Mouse (Mus musculus) myocyte (in vitro differentiated cells): ENCODE results near the gene Dbh. TPM values are rescaled to one million over a fixed set of nuclear protein-coding genes. Genes with fewer than 3 reads are reported as not detected.

ENCODE experiments used
- H3K27me3 ChIP-seq: one replicate; pipeline ENCODE4 v1.6.1; 2011; ENCODE audit not compliant: control insufficient read depth, insufficient read depth, insufficient read length
- H3K36me3 ChIP-seq: one replicate; pipeline ENCODE4 v1.6.1; 2011; ENCODE audit not compliant: control insufficient read depth, insufficient read depth
- H3K4me2 ChIP-seq: one replicate; pipeline ENCODE4 v1.6.1; 2011; ENCODE audit warnings: low read depth, control low read depth
- H3K4me3 ChIP-seq: one replicate; pipeline ENCODE4 v1.5.1; 2011; ENCODE audit warnings: mild to moderate bottlenecking, control low read depth, moderate library complexity
- H3K79me2 ChIP-seq: one replicate; pipeline ENCODE4 v1.6.1; 2011; ENCODE audit not compliant: control insufficient read depth, insufficient read depth
- H3ac ChIP-seq: one replicate; pipeline ENCODE4 v1.6.1; 2011; ENCODE audit not compliant: control insufficient read depth, insufficient read length
- CEBPB ChIP-seq: IDR thresholded peaks from 2 replicates; pipeline ENCODE4 v1.6.1; 2011; ENCODE audit warnings: mild to moderate bottlenecking, moderate library complexity; ENCODE audit not compliant: poor library complexity, insufficient read depth, severe bottlenecking
- E2F4 ChIP-seq: IDR thresholded peaks from one replicate; pipeline ENCODE4 v1.6.1; 2011; ENCODE audit warnings: mild to moderate bottlenecking, control low read depth, moderate library complexity; ENCODE audit not compliant: insufficient read depth
- MAX ChIP-seq: IDR thresholded peaks from one replicate; pipeline ENCODE4 v1.6.1; 2011; ENCODE audit warnings: low read depth, mild to moderate bottlenecking, control low read depth
- MYOD1 ChIP-seq, 3 experiments: IDR thresholded peaks; one replicate each; pipeline ENCODE4 v1.6.1; 2011; ENCODE audit warnings: control low read depth in 2 of 3, low read depth in 2 of 3, mild to moderate bottlenecking in 2 of 3, moderate library complexity in 1 of 3; ENCODE audit not compliant: insufficient read length in 2 of 3, control insufficient read depth in 1 of 3
- MYOG ChIP-seq, 3 experiments: IDR thresholded peaks; one replicate each; pipeline ENCODE4 v1.6.1; 2011; ENCODE audit warnings: control low read depth in 2 of 3, low read depth in 2 of 3, mild to moderate bottlenecking in 2 of 3; ENCODE audit not compliant: insufficient read length in 2 of 3, control insufficient read depth in 1 of 3, insufficient read depth in 1 of 3
- POLR2A ChIP-seq: IDR thresholded peaks from one replicate; pipeline ENCODE4 v1.6.1; 2011; ENCODE audit warnings: low read depth, mild to moderate bottlenecking, control low read depth, moderate library complexity; ENCODE audit not compliant: insufficient read length
- POLR2AphosphoS2 ChIP-seq: IDR thresholded peaks from one replicate; pipeline ENCODE4 v1.6.1; 2011; ENCODE audit warnings: low read depth, control low read depth; ENCODE audit not compliant: insufficient read length
- REST ChIP-seq: IDR thresholded peaks from one replicate; pipeline ENCODE4 v1.6.1; 2011; ENCODE audit warnings: mild to moderate bottlenecking, control low read depth, moderate library complexity; ENCODE audit not compliant: insufficient read depth, insufficient read length
- SRF ChIP-seq: IDR thresholded peaks from one replicate; pipeline ENCODE4 v1.6.1; 2011; ENCODE audit warnings: low read depth; ENCODE audit not compliant: control insufficient read depth, insufficient read length
- TCF12 ChIP-seq: IDR thresholded peaks from one replicate; pipeline ENCODE4 v1.6.1; 2011; ENCODE audit warnings: mild to moderate bottlenecking, control low read depth; ENCODE audit not compliant: poor library complexity, insufficient read depth, severe bottlenecking
- TCF3 ChIP-seq: IDR thresholded peaks from one replicate; pipeline ENCODE4 v1.6.1; 2011; ENCODE audit warnings: low read depth, control low read depth; ENCODE audit not compliant: insufficient read length
- USF1 ChIP-seq: IDR thresholded peaks from one replicate; pipeline ENCODE4 v1.6.1; 2011; ENCODE audit warnings: low read depth, mild to moderate bottlenecking, control low read depth, moderate library complexity
- polyA plus RNA-seq: library from polyadenylated mRNA; unstranded; fragments of >200 nt; fragmentation: generic; extraction: Trizol; gene quantifications from one replicate; pipeline ENCODE4 v1.2.1, GENCODE M21; 2012; ENCODE audit warnings: missing spikeins

Dbh gene
- polyA plus RNA-seq, 1 experiment = 8.2 TPM

DNA sequence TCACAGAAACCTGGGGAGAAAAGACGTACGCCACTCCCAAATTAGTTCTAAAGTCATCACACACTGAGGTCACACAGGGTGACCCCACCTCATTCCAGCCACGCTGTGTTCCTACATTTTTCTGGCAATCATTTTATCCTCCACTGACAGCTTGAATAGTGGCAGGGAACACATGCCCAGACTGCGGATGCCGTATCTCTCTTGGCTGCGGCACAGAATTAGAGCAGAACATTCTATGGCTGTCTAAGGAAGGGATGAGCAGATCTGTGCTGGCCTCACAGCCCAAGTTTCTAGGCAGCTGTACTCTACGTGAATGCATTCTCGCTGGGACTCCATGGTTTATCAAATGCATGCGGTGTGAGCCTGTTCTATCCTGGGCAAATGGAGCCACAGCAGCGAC is 40.6 kb downstream of the Dbh start:
- no peak for TF ChIP-seq POLR2A
- TF ChIP-seq CEBPB = no peak
- no peak for TF ChIP-seq USF1
- TF ChIP-seq E2F4 = no peak
- no peak overlapping the region for H3K4me2 ChIP-seq
- H3K36me3 ChIP-seq = no peaks in the 10 kb centered on the region
- H3K27me3 ChIP-seq = no peaks in the 10 kb centered on the region
- H3ac ChIP-seq = no peak overlapping the region
- H3K4me3 ChIP-seq = no peak overlapping the region
- H3K79me2 ChIP-seq = no peaks in the 10 kb centered on the region

DNA sequence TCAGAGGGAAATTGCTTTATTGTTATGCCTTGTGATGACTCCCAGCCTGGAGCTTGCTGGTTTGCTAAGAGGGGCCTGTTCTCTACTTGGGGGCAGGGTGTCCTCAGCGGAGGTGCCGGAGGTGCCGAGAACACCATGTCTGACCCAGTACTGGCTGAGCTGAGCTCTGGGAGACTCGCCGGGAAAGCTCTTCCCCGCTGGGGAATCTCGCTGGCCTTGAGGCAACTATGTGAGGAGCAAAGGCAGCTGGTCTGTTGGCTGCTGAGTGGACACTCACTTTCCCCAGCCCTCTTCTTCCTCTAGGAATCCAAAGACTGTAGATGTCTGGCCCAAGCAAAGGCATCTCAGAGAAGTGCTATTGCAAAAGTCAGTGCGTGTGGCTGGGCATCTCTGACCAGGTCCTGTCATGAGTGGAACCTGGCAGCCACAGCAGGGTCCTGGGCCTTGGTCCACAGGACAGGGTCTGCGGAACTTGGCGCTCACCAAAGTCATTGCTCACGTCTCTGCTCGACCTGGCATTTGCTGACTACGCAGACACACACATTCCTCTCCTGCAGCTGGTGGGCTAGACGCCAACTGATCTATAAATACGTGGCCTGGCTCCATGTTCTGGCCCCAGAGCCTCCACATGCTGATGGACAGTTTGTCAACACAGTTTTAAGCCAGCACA is 41.2 kb downstream of the Dbh start:
- TF ChIP-seq TCF3 (no peak), MYOD1 (IDR thresholded peaks at IDR 0.05; ENCODE audit: control insufficient read depth in 1 of 3, insufficient read length in 2 of 3, low read depth in 2 of 3) (no peak), POLR2AphosphoS2 (no peak), CEBPB (no peak)
- Histone ChIP-seq H3K27me3 (no peaks in the 10 kb centered on the region), H3K4me2 (no peak overlapping the region), H3K79me2 (no peaks in the 10 kb centered on the region), H3ac (no peak overlapping the region), H3K36me3 (no peaks in the 10 kb centered on the region), H3K4me3 (no peak overlapping the region)

DNA sequence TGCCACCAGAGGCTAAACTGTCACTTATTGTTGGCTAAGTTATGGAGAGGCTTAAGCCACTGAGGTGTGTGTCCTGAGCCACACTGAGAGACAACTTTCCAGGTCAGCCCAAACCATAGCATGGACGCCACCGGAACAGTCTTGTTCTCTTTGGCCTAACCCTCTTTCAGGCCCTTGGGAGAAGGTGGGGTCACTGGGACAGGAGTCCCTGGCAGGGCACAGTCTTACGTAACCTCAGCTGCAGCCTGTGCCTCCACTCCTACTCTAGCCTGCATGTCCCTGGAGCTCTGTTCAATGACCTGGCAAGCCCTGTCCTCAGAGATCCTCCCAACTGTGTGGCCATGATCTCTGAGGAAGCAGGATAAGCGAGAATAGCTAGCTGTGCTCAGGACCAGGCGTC is 42.1 kb downstream of the Dbh start:
- no peaks in the 10 kb centered on the region for H3K27me3 ChIP-seq
- no peak overlapping the region for H3K4me3 ChIP-seq
- TF ChIP-seq SRF = no peak
- no peak for TF ChIP-seq MYOG (IDR thresholded peaks at IDR 0.05; ENCODE audit: control insufficient read depth in 1 of 3, insufficient read depth in 1 of 3, insufficient read length in 2 of 3, low read depth in 2 of 3)
- TF ChIP-seq TCF12 = no peak
- no peak for TF ChIP-seq TCF3
- no peak for TF ChIP-seq POLR2AphosphoS2
- no peak for TF ChIP-seq MAX
- no peak for TF ChIP-seq REST
- TF ChIP-seq POLR2A = no peak
- H3ac ChIP-seq = no peak overlapping the region
- H3K4me2 ChIP-seq = no peak overlapping the region
- H3K79me2 ChIP-seq = no peaks in the 10 kb centered on the region
- H3K36me3 ChIP-seq = no peaks in the 10 kb centered on the region

DNA sequence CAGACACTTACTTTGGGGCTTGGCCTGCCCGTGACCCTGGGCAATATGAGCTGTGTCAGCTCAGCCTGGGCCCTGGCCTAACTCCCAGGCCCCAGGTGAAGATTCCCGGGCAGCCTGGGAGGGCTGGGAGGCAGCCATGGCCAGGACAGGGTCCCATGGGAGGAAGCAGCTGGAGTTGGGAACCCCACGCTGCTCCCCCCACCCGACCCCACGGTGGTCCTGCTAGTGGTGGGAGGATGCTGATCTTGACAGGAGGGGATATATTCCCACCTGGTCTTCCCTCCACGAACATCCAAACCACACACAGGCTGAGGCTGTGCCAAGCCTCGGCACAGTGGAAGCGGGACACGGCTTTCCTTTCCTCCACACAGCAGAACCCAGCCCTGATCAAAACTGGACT is 44.3 kb downstream of the Dbh start:
- Histone ChIP-seq H3K4me3 (no peak overlapping the region), H3K36me3 (no peaks in the 10 kb centered on the region), H3K27me3 (no peaks in the 10 kb centered on the region), H3K79me2 (no peaks in the 10 kb centered on the region), H3K4me2 (no peak overlapping the region), H3ac (no peak overlapping the region)
- no peak for TF ChIP-seq MYOG (IDR thresholded peaks at IDR 0.05; ENCODE audit: control insufficient read depth in 1 of 3, insufficient read depth in 1 of 3, insufficient read length in 2 of 3, low read depth in 2 of 3)
- TF ChIP-seq REST = no peak
- TF ChIP-seq TCF3 = no peak
- TF ChIP-seq MYOD1 (IDR thresholded peaks at IDR 0.05; ENCODE audit: control insufficient read depth in 1 of 3, insufficient read length in 2 of 3, low read depth in 2 of 3) = no peak
- TF ChIP-seq POLR2A = no peak
- TF ChIP-seq POLR2AphosphoS2 = no peak
- TF ChIP-seq CEBPB = no peak
- no peak for TF ChIP-seq USF1
- no peak for TF ChIP-seq SRF

DNA sequence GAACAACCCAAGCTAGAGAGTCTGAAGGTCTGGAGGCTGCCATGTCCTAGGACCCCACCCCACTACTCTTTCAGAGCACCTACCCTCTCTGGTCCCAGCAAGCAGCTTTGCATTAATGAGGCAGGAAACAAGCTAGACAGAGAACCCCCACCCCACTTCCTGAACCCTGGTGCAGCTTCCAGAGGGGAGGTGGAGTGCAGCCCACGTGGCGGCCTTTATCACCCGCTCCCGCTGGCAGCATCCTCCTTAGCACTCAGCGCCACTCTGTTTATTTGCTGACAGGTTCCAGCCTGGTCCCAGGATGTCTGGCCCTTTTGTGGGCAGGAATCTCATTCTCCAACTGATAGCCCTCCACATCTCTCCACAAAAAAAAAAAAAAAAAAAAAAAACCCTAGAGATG is 44.8 kb downstream of the Dbh start:
- no peaks in the 10 kb centered on the region for H3K79me2 ChIP-seq
- no peak overlapping the region for H3K4me2 ChIP-seq
- H3K4me3 ChIP-seq = no peak overlapping the region
- TF ChIP-seq POLR2AphosphoS2 (no peak), MAX (no peak), SRF (no peak), MYOG (IDR thresholded peaks at IDR 0.05; ENCODE audit: control insufficient read depth in 1 of 3, insufficient read depth in 1 of 3, insufficient read length in 2 of 3, low read depth in 2 of 3) (no peak), MYOD1 (IDR thresholded peaks at IDR 0.05; ENCODE audit: control insufficient read depth in 1 of 3, insufficient read length in 2 of 3, low read depth in 2 of 3) (no peak), CEBPB (no peak), REST (no peak), TCF12 (no peak), TCF3 (no peak), E2F4 (no peak), USF1 (no peak), POLR2A (no peak)
- H3K36me3 ChIP-seq = no peaks in the 10 kb centered on the region
- no peaks in the 10 kb centered on the region for H3K27me3 ChIP-seq
- no peak overlapping the region for H3ac ChIP-seq
